Mouse (Mus musculus): ENCODE results near the gene Prdx3. TPM values are rescaled to one million over a fixed set of nuclear protein-coding genes. Genes with fewer than 3 reads are reported as not detected.

Gene Prdx3
- polyA plus RNA-seq (2016; fragmentation: Nextera tagmentation; extraction: Ambion mirVana), result 117 and 123 TPM in 2 replicates

DNA sequence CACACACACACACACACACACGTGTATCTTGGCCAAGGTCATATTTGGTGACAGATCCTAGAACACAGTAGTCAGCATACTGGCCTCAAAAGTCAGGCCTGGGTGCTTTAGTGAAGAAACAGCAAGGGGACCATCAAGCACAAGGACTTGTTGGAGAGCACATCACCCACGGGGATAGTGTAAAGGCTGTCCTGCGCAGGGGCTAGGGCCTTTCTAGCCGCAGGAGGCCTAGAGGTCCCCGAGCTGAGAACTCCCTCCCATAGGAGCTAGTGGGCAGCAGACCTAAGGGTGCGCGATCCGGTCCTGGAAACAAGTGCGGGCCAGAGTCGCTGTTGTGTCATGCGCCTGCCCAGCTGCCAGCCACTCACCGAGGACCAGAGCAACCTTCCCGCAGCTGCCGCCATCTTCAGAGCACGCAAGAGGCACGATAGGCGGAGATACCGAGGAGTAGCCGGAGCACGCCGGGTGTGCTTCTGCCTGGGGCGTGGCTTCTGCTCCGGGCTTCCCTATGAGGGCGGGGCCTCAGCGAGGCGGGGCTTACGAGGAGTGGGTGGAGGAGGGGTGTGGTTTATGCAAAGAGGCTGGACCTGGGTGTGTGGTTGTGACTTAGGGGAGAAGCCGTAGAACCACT, at the start of gene Prdx3:
Gene Prdx3, minus strand, starts transcription at position 493 of the 631 bp plus-strand sequence.
- Histone ChIP-seq H3K4me3 (peak within 1 kb of the TSS; percentile 67), H3K9me3 (replicated peaks) (no peaks in the 10 kb centered on the region), H3K36me3 (peaks cover 24% of the 10 kb centered on the region), H3K27me3 (ENCODE audit: low read depth, poor library complexity, severe bottlenecking) (no peaks in the 10 kb centered on the region), H3K27ac (replicated peaks) (peak within 1 kb of the TSS; percentile 87), H3K4me1 (peaks cover 29% of the 10 kb centered on the region)
- WGBS, result under 1% methylated on average over 28 of the region's 28 CpGs
- peak; percentile 95 for DNase-seq (ENCODE audit: low spot score)

DNA sequence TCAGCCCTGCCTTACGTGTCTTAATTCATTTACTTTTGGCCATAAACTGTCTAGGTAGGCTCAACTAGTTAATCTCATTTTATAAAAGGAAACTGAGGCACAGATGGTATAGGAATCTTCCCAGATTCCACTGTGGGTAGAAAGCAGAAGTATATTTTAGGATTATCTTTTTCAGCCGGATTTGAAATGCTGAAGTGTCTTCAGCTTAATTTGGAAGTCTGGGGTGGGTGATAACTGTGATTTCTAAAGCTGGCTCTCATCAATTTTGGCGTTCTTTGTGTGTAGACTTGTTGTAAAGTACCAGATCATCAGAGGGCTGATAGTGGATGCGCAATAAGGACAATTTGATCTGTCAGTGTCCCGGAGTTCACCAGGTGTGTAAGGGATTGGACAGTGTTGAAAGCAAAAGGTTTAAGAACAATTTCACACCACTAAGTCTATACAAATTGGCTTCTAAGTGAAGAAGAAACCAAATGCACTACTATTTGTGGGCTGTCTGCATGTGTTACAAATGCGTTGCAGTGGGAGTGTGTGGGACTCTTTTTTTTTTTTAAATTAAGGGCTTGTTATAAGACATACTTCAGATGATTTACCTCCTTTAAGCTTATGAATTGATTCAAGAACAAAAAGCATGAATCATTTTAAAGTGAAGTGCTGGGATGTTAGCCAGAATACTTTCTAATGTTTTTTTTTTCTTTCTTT, 42.7 kb upstream of the Prdx3 start:
- Histone ChIP-seq H3K36me3 (no peaks in the 10 kb centered on the region), H3K9me3 (replicated peaks) (no peaks in the 10 kb centered on the region), H3K4me3 (no peak overlapping the region), H3K27me3 (ENCODE audit: low read depth, poor library complexity, severe bottlenecking) (no peaks in the 10 kb centered on the region), H3K4me1 (0 out of 2 replicates have a peak, but pooled peaks cover 3% of the 10 kb centered on the region), H3K27ac (replicated peaks) (no peak overlapping the region)
- WGBS, result 91% methylated on average over 6 of the region's 6 CpGs
- DNase-seq (ENCODE audit: low spot score), result no peak

DNA sequence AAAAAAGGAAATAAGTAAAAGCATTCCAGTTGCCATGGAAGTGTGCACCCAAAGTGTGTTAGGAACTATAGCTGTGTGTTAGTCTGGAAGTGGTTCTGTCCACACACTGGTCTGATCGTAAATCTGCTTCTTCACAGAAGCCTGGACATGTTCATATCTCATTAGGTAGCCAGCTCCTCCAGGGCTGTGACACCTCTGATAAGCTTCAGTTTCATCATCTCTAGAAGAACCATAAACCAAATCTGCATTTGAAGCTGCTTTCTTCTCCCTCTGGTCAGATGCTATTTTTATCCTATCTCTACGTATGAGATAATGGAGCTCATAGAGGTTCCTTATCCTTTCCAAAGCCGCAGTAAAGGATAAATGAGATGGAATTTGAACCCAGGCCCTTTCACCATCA, 41.5 kb upstream of the Prdx3 start:
- Histone ChIP-seq H3K36me3 (no peaks in the 10 kb centered on the region), H3K4me3 (no peak overlapping the region), H3K9me3 (replicated peaks) (no peaks in the 10 kb centered on the region), H3K4me1 (no peaks in the 10 kb centered on the region), H3K27ac (replicated peaks) (no peak overlapping the region), H3K27me3 (ENCODE audit: low read depth, poor library complexity, severe bottlenecking) (no peaks in the 10 kb centered on the region)
- WGBS, result 90% methylated on average over 3 of the region's 3 CpGs
- DNase-seq (ENCODE audit: low spot score), result no peak

DNA sequence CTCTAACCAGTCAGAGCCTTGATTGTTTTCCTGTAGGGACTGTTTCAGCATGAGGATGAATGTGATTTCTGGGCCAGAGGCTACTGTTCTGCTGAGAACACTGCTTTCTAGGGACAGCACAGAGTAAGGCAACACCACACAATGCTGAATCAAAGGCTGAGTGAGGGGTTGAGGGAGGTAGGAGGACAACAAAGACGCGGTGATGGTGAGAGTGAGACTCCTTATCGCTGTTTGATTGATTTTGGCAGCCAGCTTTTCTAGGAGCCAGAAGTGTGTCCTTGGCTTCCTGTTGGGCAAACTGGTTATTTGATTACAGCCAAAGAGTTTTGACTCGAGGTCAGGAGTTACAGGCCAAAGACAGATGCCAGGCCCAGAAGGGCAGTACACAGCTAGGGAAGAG, 40.9 kb upstream of the Prdx3 start:
- Histone ChIP-seq H3K27me3 (ENCODE audit: low read depth, poor library complexity, severe bottlenecking) (no peaks in the 10 kb centered on the region), H3K36me3 (no peaks in the 10 kb centered on the region), H3K4me1 (no peaks in the 10 kb centered on the region), H3K9me3 (replicated peaks) (no peaks in the 10 kb centered on the region), H3K27ac (replicated peaks) (no peak overlapping the region), H3K4me3 (no peak overlapping the region)
- 77% methylated on average over 4 of the region's 4 CpGs for WGBS
- no peak for DNase-seq (ENCODE audit: low spot score)

DNA sequence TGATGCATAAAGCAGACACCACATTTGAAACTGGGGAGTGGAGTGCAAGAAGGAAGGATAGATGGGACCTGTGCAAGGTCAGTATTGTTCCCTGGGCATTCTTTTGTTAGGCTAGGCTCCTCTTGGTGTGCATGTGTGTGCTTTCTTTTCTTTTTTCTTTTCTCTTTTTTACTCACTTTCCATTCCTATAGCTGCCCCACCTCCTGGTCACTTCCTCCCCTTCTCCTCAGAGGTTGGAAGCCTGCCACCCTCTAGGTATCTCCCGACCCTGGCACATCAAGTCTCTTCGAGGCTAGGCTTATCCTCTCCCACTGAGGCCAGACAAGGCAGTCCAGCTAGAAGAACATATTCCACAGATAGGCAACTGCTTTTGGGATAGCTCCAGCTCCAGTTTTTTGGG, 37.3 kb upstream of the Prdx3 start:
- no peak overlapping the region for H3K4me3 ChIP-seq
- H3K4me1 ChIP-seq, result no peaks in the 10 kb centered on the region
- WGBS, result 76% methylated on average over 2 of the region's 2 CpGs
- no peaks in the 10 kb centered on the region for H3K36me3 ChIP-seq
- DNase-seq (ENCODE audit: low spot score), result no peak
- no peaks in the 10 kb centered on the region for H3K27me3 ChIP-seq (ENCODE audit: low read depth, poor library complexity, severe bottlenecking)
- H3K27ac ChIP-seq (replicated peaks), result no peak overlapping the region
- H3K9me3 ChIP-seq (replicated peaks), result no peaks in the 10 kb centered on the region

DNA sequence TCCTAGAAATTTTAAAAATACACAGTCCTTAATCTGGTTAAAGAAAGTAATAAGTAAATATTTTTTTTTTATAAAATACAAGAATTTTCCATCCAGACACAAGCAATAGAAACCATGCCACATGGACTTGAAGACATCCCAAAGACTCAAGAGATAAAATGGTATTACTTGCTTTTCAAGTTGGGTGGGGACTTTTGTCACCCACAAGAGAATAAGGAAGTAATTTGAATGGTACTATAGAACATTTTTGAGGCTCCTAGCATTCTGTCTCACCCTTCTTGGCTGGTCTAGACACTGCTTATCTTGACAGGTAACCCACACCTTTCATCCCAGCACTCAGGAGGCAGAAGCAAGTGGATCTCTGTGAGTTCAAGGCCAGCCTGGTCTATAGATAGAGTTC, 35.9 kb upstream of the Prdx3 start:
- H3K27ac ChIP-seq (replicated peaks), result no peak overlapping the region
- H3K4me1 ChIP-seq, result no peaks in the 10 kb centered on the region
- no peaks in the 10 kb centered on the region for H3K36me3 ChIP-seq
- no peak for DNase-seq (ENCODE audit: low spot score)
- no peaks in the 10 kb centered on the region for H3K9me3 ChIP-seq (replicated peaks)
- H3K4me3 ChIP-seq, result no peak overlapping the region
- H3K27me3 ChIP-seq (ENCODE audit: low read depth, poor library complexity, severe bottlenecking), result no peaks in the 10 kb centered on the region

DNA sequence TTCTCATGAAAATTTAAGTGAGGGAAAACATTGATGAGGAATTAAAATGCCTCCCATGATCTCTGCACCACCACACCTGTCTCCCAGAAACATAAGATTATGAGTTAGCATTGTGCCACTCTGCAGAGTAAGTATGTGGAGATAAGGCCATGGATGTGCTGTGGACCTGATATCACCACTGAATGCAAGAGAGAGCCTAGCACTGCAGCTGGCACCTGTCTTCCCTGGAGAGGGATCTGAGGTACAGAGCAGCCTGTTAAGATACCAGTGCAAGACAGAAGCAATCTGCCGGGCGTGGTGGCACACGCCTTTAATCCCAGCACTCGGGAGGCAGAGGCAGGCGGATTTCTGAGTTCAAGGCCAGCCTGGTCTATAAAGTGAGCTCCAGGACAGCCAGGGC, 31.1 kb upstream of the Prdx3 start:
- DNase-seq (ENCODE audit: low spot score), result no peak
- no peaks in the 10 kb centered on the region for H3K4me1 ChIP-seq
- H3K36me3 ChIP-seq, result no peaks in the 10 kb centered on the region
- H3K27ac ChIP-seq (replicated peaks), result no peak overlapping the region
- H3K9me3 ChIP-seq (replicated peaks), result no peaks in the 10 kb centered on the region
- H3K27me3 ChIP-seq (ENCODE audit: low read depth, poor library complexity, severe bottlenecking), result no peaks in the 10 kb centered on the region
- 96% methylated on average over 5 of the region's 5 CpGs for WGBS
- no peak overlapping the region for H3K4me3 ChIP-seq

DNA sequence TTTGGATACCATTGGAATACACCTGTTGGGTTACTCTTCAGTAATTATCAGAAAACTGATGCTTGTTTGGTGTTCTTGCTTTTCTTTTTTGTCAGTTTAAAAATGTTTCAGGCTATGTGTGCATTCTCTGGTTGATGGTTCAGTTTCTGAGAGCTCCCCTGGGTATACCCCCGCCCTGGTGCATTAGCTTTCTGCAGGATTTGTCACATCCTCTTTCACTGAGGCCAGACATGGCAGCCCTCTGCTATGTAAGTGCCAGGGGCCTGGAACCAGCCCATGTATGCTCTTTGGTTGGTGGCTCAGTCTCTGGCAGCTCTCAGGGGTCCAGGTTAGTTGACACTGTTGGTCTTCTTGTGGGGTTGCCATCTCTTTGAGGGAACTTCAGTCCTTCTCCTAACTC, 29.6 kb upstream of the Prdx3 start:
- Histone ChIP-seq H3K4me3 (no peak overlapping the region), H3K9me3 (replicated peaks) (no peaks in the 10 kb centered on the region), H3K4me1 (no peaks in the 10 kb centered on the region), H3K36me3 (no peaks in the 10 kb centered on the region), H3K27me3 (ENCODE audit: low read depth, poor library complexity, severe bottlenecking) (no peaks in the 10 kb centered on the region), H3K27ac (replicated peaks) (no peak overlapping the region)
- DNase-seq (ENCODE audit: low spot score), result no peak
- WGBS, result 91% methylated on average over 1 of the region's 1 CpGs

DNA sequence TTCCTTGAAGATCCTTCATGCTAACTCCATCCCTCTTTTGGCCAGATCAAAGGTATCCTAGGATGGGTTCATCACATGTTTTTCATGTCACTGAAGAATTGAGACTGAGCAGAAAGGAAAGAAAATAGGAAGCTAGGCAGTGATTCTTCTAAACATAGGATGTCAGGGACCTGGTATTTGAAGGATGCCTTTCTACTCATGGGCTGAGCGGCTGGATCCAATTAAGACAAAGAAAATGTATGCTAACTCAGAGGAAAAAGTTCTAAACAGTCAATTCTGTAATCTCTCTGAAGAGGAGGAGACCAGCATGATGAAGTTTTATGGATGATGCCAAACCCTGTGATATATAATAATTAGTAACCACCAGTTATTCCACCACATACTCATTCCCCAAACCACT, 28.8 kb upstream of the Prdx3 start:
- Histone ChIP-seq H3K27ac (replicated peaks) (no peak overlapping the region), H3K4me1 (no peaks in the 10 kb centered on the region), H3K4me3 (no peak overlapping the region), H3K9me3 (replicated peaks) (no peaks in the 10 kb centered on the region), H3K36me3 (no peaks in the 10 kb centered on the region), H3K27me3 (ENCODE audit: low read depth, poor library complexity, severe bottlenecking) (no peaks in the 10 kb centered on the region)
- WGBS, result 83% methylated on average over 1 of the region's 1 CpGs
- DNase-seq (ENCODE audit: low spot score), result no peak

DNA sequence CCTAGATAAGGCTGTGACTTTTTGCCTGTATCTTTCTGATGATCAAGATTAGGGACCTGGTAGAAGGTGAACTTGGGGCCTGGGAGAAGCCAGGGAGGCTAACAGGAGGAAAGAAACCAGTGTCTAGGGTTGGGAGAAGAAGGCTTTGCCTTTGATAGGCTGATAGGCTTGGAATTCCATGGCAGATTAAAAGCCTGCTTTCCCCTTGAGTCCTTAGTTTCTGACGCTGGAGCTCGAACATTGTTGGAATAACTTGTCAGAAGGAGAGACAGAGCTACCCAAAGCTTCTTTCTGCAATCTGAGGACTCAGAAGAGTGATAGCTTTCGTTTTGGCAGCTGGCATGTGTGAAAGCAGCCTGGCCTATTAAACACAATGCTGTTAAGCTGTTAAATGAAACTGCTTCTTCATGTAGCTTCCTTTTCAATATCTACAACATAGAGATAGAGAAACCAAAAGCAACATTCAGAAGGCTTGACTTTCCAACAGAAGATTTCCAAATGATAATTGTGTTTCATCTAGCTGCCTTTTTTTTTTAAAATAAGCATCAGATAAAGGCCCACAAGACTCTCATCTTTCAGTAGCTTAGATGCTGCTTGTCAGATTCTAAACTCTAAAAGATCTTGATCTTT, 21.0 kb upstream of the Prdx3 start:
- Histone ChIP-seq H3K27ac (replicated peaks) (no peak overlapping the region), H3K36me3 (no peaks in the 10 kb centered on the region), H3K9me3 (replicated peaks) (no peaks in the 10 kb centered on the region), H3K27me3 (ENCODE audit: low read depth, poor library complexity, severe bottlenecking) (no peaks in the 10 kb centered on the region), H3K4me1 (peaks cover 22% of the 10 kb centered on the region), H3K4me3 (no peak overlapping the region)
- no peak for DNase-seq (ENCODE audit: low spot score)
- WGBS, result 32% methylated on average over 3 of the region's 3 CpGs

DNA sequence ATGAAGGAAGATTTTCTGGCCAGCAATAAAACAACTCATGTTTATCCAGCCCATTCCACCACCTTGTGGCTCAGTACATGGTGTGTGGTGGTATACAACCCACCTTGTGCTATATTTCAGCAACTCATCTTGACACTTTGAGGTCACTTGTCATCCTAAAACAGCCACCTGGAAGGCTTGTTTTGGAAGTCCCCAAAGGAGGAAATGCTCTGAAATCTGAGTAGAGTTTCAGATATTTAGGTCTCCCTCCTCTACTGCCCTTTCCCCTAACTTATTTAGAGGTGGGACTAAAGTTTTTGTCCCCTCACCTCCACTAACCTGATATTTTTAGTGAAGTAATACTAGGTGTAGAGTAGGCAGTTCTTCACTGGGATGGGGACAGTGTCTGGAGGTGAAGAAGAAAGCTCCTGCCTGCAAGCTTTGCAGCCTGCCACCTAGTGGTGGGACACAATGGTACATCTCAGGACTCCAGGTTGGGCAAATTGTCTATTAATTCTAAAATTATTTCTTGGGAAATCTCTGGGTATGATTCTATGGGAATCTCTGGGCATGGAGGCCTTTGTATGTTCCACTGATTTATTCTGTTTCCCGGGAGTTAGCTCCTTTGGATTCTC, 17.7 kb upstream of the Prdx3 start:
- Histone ChIP-seq H3K4me1 (peaks cover 30% of the 10 kb centered on the region), H3K27me3 (ENCODE audit: low read depth, poor library complexity, severe bottlenecking) (no peaks in the 10 kb centered on the region), H3K27ac (replicated peaks) (no peak overlapping the region), H3K9me3 (replicated peaks) (no peaks in the 10 kb centered on the region), H3K4me3 (peak overlapping the region; percentile 87; the same call in 1 of the 2 replicates), H3K36me3 (no peaks in the 10 kb centered on the region)
- WGBS, result 46% methylated on average over 1 of the region's 1 CpGs
- DNase-seq (ENCODE audit: low spot score), result peak; percentile 55

DNA sequence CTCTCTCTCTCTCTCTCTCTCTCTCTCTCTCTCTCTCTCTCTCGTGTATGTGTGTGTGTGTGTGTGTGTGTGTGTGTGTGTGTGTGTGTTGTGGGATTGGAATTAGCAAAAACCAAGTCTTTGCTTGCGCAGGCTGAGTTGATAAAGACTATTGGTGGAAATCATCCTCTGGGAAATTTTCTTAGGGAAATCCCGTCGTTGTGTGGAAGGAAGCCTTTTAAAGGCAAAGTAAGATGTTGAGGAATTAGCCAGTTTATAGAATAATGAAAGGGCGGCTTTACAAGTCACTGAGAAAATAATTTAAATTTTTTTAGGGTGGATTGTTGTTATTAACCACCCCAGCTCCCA, 16.7 kb upstream of the Prdx3 start:
- peak overlapping the region; percentile 87 for H3K4me3 ChIP-seq
- no peak for DNase-seq (ENCODE audit: low spot score)
- 9% methylated on average over 4 of the region's 5 CpGs for WGBS
- peak overlapping the region; percentile 98 for H3K27ac ChIP-seq (replicated peaks)
- H3K9me3 ChIP-seq (replicated peaks), result no peaks in the 10 kb centered on the region
- H3K36me3 ChIP-seq, result no peaks in the 10 kb centered on the region
- H3K4me1 ChIP-seq, result peaks cover 30% of the 10 kb centered on the region
- no peaks in the 10 kb centered on the region for H3K27me3 ChIP-seq (ENCODE audit: low read depth, poor library complexity, severe bottlenecking)
